Mouse (Mus musculus) layer of hippocampus, postnatal 14 days (tissue): ENCODE data around the gene Ifitm2. TPM values are rescaled to one million over a fixed set of nuclear protein-coding genes. Genes with fewer than 3 reads are reported as not detected.

Source experiments
- DNase-seq, 2 experiments: peaks; one replicate each; pipeline ENCODE4 v3.0.0; 2021 to 2022; ENCODE audit warnings: low spot score in 2 of 2, mixed read lengths in 1 of 2
- total RNA-seq, 2 experiments: library from RNA; stranded (reverse); gene quantifications; 2 replicates each; pipeline ENCODE4 v1.2.3; 2021

Ifitm2 gene
- total RNA-seq, 2 experiments from 2014 or later = 15.1 to 20.8 TPM

DNA sequence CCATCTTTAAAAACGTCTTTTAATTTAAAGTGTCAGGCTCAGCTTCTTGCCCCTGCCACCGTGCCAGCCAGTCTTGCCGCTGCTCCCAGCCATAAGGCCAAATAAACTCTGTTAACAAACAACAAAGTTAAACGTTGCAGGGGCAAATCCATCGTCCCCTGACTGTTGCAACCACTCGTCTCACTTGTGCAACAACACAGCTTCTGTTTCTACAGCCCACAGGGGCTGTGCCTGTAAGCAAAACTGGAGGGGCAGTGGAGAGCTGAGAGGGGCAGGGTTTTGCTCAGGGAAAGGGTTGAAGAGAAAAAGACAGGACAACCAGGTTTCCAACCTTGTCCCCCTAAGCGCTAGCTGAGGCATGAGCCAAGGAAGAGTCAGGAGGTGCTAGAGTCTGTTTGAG, 47.6 kb downstream of the Ifitm2 start:
- no peak for DNase-seq

GRCm38 (mm10) chr7:140907697-140908096, 48.1 kb downstream of the Ifitm2 start:
- no peak for DNase-seq

- DNase-seq = no peak
These were observed 48.7 kb downstream of the Ifitm2 start for GRCm38 (mm10) chr7:140907131-140907530.

GRCm38 (mm10) chr7:140905642-140906081, 50.1 kb downstream of the Ifitm2 start:
- no peak for DNase-seq

Other genes starting within 250 kb of the Ifitm2 start
- gene Cyp2e1, start 192.2 kb downstream of the Ifitm2 start, total RNA-seq = not detected
- gene Syce1, start 168.1 kb downstream of the Ifitm2 start, total RNA-seq = not detected
- gene Zfp941, start 133.8 kb downstream of the Ifitm2 start, total RNA-seq = 10 to 100 TPM in 1 of 2 experiments, 1 to 10 TPM in 1; 8.0 to 11.2 TPM
- 1 to 10 TPM in 1 of 2 experiments, not detected in 1; 1.0 TPM for gene Urah, start 121.0 kb downstream of the Ifitm2 start, total RNA-seq
- not detected for gene Scgb1c1, start 110.4 kb downstream of the Ifitm2 start, total RNA-seq
- gene Odf3, start 108.2 kb downstream of the Ifitm2 start, total RNA-seq = not detected
- 1 to 10 TPM in 1 of 2 experiments, not detected in 1; 1.6 TPM for gene Gm45785, start 99.7 kb downstream of the Ifitm2 start, total RNA-seq
- 10 to 100 TPM; 88.2 to 90.6 TPM for gene Ric8a, start 99.0 kb downstream of the Ifitm2 start, total RNA-seq
- gene Bet1l, start 98.4 kb downstream of the Ifitm2 start, total RNA-seq = 10 to 100 TPM; 28.4 to 29.5 TPM
- 100 to 1,000 TPM; 131 to 135 TPM for gene Psmd13, start 74.0 kb downstream of the Ifitm2 start, total RNA-seq
- 10 to 100 TPM; 60.2 to 65.6 TPM for gene Sirt3, start 73.7 kb downstream of the Ifitm2 start, total RNA-seq
- gene Cox8b, start 55.5 kb downstream of the Ifitm2 start, total RNA-seq = 1 to 10 TPM; 1.4 to 1.5 TPM
- under 1 TPM; 0.35 to 0.55 TPM for gene Nlrp6, start 35.1 kb downstream of the Ifitm2 start, total RNA-seq
- 1 to 10 TPM; 4.1 to 5.1 TPM for gene Pgghg, start 14.6 kb downstream of the Ifitm2 start, total RNA-seq
- gene Ifitm5, start 5.7 kb downstream of the Ifitm2 start, total RNA-seq = not detected
- gene Gm45717, start 50 bp downstream of the Ifitm2 start, total RNA-seq = not detected
- gene Ifitm1, start 11.2 kb upstream of the Ifitm2 start, total RNA-seq = 1 to 10 TPM; 3.3 to 6.3 TPM
- 10 to 100 TPM in 1 of 2 experiments, 1 to 10 TPM in 1; 6.9 to 13.0 TPM for gene Ifitm3, start 54.8 kb upstream of the Ifitm2 start, total RNA-seq
- not detected for gene Ifitm6, start 61.9 kb upstream of the Ifitm2 start, total RNA-seq
- not detected for gene Gm17387, start 73.1 kb upstream of the Ifitm2 start, total RNA-seq
- gene B4galnt4, start 105.1 kb upstream of the Ifitm2 start, total RNA-seq = 10 to 100 TPM; 90.0 to 97.9 TPM
- not detected for gene Pkp3, start 122.2 kb upstream of the Ifitm2 start, total RNA-seq
- 1 to 10 TPM; 2.3 to 3.0 TPM for gene Sigirr, start 144.6 kb upstream of the Ifitm2 start, total RNA-seq
- gene Ano9, start 161.8 kb upstream of the Ifitm2 start, total RNA-seq = not detected
- gene Ptdss2, start 166.4 kb upstream of the Ifitm2 start, total RNA-seq = 10 to 100 TPM; 67.8 to 71.3 TPM
- gene Rnh1, start 216.9 kb upstream of the Ifitm2 start, total RNA-seq = 10 to 100 TPM; 26.8 to 34.3 TPM
- 100 to 1,000 TPM; 204 to 208 TPM for gene Hras, start 238.0 kb upstream of the Ifitm2 start, total RNA-seq
- gene Lrrc56, start 238.2 kb upstream of the Ifitm2 start, total RNA-seq = 1 to 10 TPM; 4.9 to 6.7 TPM